8 mouse cellular contexts compared by ENCODE assay signal in genomic region chr13:93192646-93193026, GRCm38 (mm10). TPM values are rescaled to one million over a fixed set of nuclear protein-coding genes. Genes with fewer than 3 reads are reported as not detected.
DNase-seq lines count a peak whose midpoint lies in the region; ATAC-seq and TF ChIP-seq lines count a peak whose summit lies in the region.

No protein-coding gene starts in this region.

- no peak for ATAC-seq in embryonic facial prominence, embryonic 15.5 days (ENCODE audit: insufficient number of reproducible peaks, low FRiP score, low TSS enrichment, low read depth)
- ATAC-seq in intestine, postnatal 0 days = no peak
- peak; percentile 62 for ATAC-seq in neural tube, embryonic 13.5 days (ENCODE audit: low read depth)

- WGBS in liver, adult 2 months = 61% methylated on average over 5 of the region's 5 CpGs
- 69% methylated on average over 5 of the region's 5 CpGs for WGBS in embryonic facial prominence, embryonic 15.5 days
- 47% methylated on average over 5 of the region's 5 CpGs for WGBS in intestine, postnatal 0 days
- WGBS in neural tube, embryonic 13.5 days = 50% methylated on average over 5 of the region's 5 CpGs

- H3K4me1 ChIP-seq in liver, adult 2 months (ENCODE audit: control insufficient read depth, insufficient read depth, low read length) = peaks cover 5% of the 10 kb centered on the region
- H3K4me1 ChIP-seq in embryonic facial prominence, embryonic 15.5 days = peaks cover 6% of the 10 kb centered on the region; the same call in 1 of the 2 replicates
- H3K4me1 ChIP-seq in intestine, postnatal 0 days (replicated peaks; ENCODE audit: control insufficient read depth, insufficient read depth, low read length) = no peaks in the 10 kb centered on the region; the same call in 1 of the 2 replicates
- peaks cover 24% of the 10 kb centered on the region for H3K4me1 ChIP-seq in neural tube, embryonic 13.5 days (replicated peaks)

- DNase-seq in liver, adult 2 months (ENCODE audit: extremely low read depth, low read depth, low spot score) = no peak
- no peak for DNase-seq in liver
- DNase-seq in frontal cortex, postnatal 25 days (ENCODE audit: low spot score in 2 of 2) = no peak
- no peak for DNase-seq in adrenal gland, postnatal 36 days
- DNase-seq in layer of hippocampus, adult 18-20 months (ENCODE audit: low spot score in 2 of 2) = no peak

- no peak for TF ChIP-seq POLR2A in liver, adult 2 months (IDR thresholded peaks at IDR 0.05; ENCODE audit: extremely low read depth, insufficient read depth, low read length)

- peak overlapping the region; percentile 47; the same call in 1 of the 2 replicates for H3K9ac ChIP-seq in liver, adult 2 months (ENCODE audit: low read depth, low read length)
- H3K9ac ChIP-seq in embryonic facial prominence, embryonic 15.5 days = 0 out of 2 replicates have a peak overlapping the region, but pooled peaks have one; percentile 33
- peak overlapping the region; percentile 92 for H3K9ac ChIP-seq in intestine, postnatal 0 days (ENCODE audit: low read depth, low read length)
- H3K9ac ChIP-seq in neural tube, embryonic 13.5 days = peak overlapping the region; percentile 97

- no peak for TF ChIP-seq CTCF in liver, adult 2 months (IDR thresholded peaks at IDR 0.05; ENCODE audit: low read depth, low read length)
- TF ChIP-seq CTCF in intestine, postnatal 0 days (IDR thresholded peaks at IDR 0.05; ENCODE audit: low read depth) = no peak

- peak overlapping the region; percentile 56 for H3K27ac ChIP-seq in liver, adult 2 months (replicated peaks; ENCODE audit: insufficient read depth, low read depth, low read length)
- H3K27ac ChIP-seq in embryonic facial prominence, embryonic 15.5 days (replicated peaks) = peak overlapping the region; percentile 95
- peak overlapping the region; percentile 98 for H3K27ac ChIP-seq in intestine, postnatal 0 days (ENCODE audit: low read depth, low read length)
- H3K27ac ChIP-seq in neural tube, embryonic 13.5 days (replicated peaks) = peak overlapping the region; percentile 96

- H3K4me2 ChIP-seq in embryonic facial prominence, embryonic 15.5 days (replicated peaks) = peak overlapping the region; percentile 66
- peak overlapping the region; percentile 59 for H3K4me2 ChIP-seq in intestine, postnatal 0 days (replicated peaks; ENCODE audit: low read depth)
- H3K4me2 ChIP-seq in neural tube, embryonic 13.5 days = peak overlapping the region; percentile 80

- H3K36me3 ChIP-seq in liver, adult 2 months (ENCODE audit: control insufficient read depth, insufficient read depth, low read length) = 0 out of 2 replicates have a peak, but pooled peaks cover 2% of the 10 kb centered on the region
- H3K36me3 ChIP-seq in embryonic facial prominence, embryonic 15.5 days = no peaks in the 10 kb centered on the region
- no peaks in the 10 kb centered on the region for H3K36me3 ChIP-seq in intestine, postnatal 0 days (ENCODE audit: control insufficient read depth, insufficient read depth)
- H3K36me3 ChIP-seq in neural tube, embryonic 13.5 days = no peaks in the 10 kb centered on the region

- no peaks in the 10 kb centered on the region for H3K27me3 ChIP-seq in liver, adult 2 months (ENCODE audit: control insufficient read depth, insufficient read depth, low read length)
- H3K27me3 ChIP-seq in embryonic facial prominence, embryonic 15.5 days = no peaks in the 10 kb centered on the region
- H3K27me3 ChIP-seq in intestine, postnatal 0 days (replicated peaks; ENCODE audit: control insufficient read depth, insufficient read depth, low read length) = no peaks in the 10 kb centered on the region
- H3K27me3 ChIP-seq in neural tube, embryonic 13.5 days = no peaks in the 10 kb centered on the region

- H3K9me3 ChIP-seq in embryonic facial prominence, embryonic 15.5 days (replicated peaks) = no peaks in the 10 kb centered on the region
- no peaks in the 10 kb centered on the region for H3K9me3 ChIP-seq in intestine, postnatal 0 days (ENCODE audit: control insufficient read depth)
- H3K9me3 ChIP-seq in neural tube, embryonic 13.5 days = no peaks in the 10 kb centered on the region

- peak overlapping the region; percentile 37; the same call in 1 of the 2 replicates for H3K4me3 ChIP-seq in liver, adult 2 months (ENCODE audit: insufficient read depth, low read depth, low read length)
- H3K4me3 ChIP-seq in embryonic facial prominence, embryonic 15.5 days (replicated peaks) = peak overlapping the region; percentile 92
- peak overlapping the region; percentile 78 for H3K4me3 ChIP-seq in intestine, postnatal 0 days (ENCODE audit: low read depth, low read length)
- H3K4me3 ChIP-seq in neural tube, embryonic 13.5 days = peak overlapping the region; percentile 99

- peaks cover 6% of the 10 kb centered on the region; the same call in 1 of the 2 replicates for H3K79me2 ChIP-seq in liver, adult 2 months (ENCODE audit: control insufficient read depth, insufficient read depth, low read length)

RNA-seq across cellular contexts. Expression of gene Tent2, which starts 0.5 kb away (rescaled TPM):
- 25.0 and 25.8 TPM in 2 replicates for total RNA-seq in liver, adult 2 months (2014; rRNA removed)
- polyA plus RNA-seq in liver, adult 2 months (2012; rRNA removed) = 9.3 and 10.0 TPM in 2 replicates
- polyA plus RNA-seq in embryonic facial prominence, embryonic 15.5 days (2015; fragmentation: Nextera tagmentation; extraction: Ambion mirVana) = 57.4 and 63.3 TPM in 2 replicates
- 39.3 and 40.3 TPM in 2 replicates for polyA plus RNA-seq in intestine, postnatal 0 days (2015; fragmentation: Nextera tagmentation; extraction: Ambion mirVana)
- polyA plus RNA-seq in neural tube, embryonic 13.5 days (2015; fragmentation: Nextera tagmentation; extraction: Ambion mirVana) = 43.3 and 48.3 TPM in 2 replicates
- 10 to 100 TPM; 30.8 to 32.4 TPM for total RNA-seq in adrenal gland, postnatal 36 days (2021)
- total RNA-seq in layer of hippocampus, adult 18-20 months (2021) = 10 to 100 TPM; 24.7 to 26.2 TPM

RNA-seq across cellular contexts. Expression of gene Cmya5, which starts 48.1 kb away (rescaled TPM):
- total RNA-seq in liver, adult 2 months (2014; rRNA removed) = under 0.01 and 0.55 TPM in 2 replicates
- polyA plus RNA-seq in liver, adult 2 months (2012; rRNA removed) = 0.02 TPM in 1 of 2 replicates, not detected in the other
- polyA plus RNA-seq in embryonic facial prominence, embryonic 15.5 days (2015; fragmentation: Nextera tagmentation; extraction: Ambion mirVana) = 0.61 and 0.68 TPM in 2 replicates
- polyA plus RNA-seq in intestine, postnatal 0 days (2015; fragmentation: Nextera tagmentation; extraction: Ambion mirVana) = 0.04 and 0.08 TPM in 2 replicates
- 0.11 and 0.14 TPM in 2 replicates for polyA plus RNA-seq in neural tube, embryonic 13.5 days (2015; fragmentation: Nextera tagmentation; extraction: Ambion mirVana)
- total RNA-seq in adrenal gland, postnatal 36 days (2021) = under 1 TPM; 0.26 to 0.43 TPM
- total RNA-seq in layer of hippocampus, adult 18-20 months (2021) = 1 to 10 TPM; 3.3 to 3.4 TPM

Comparison
In these comparisons a context has a peak if more than half of its experiments do, and no peak if none do; other contexts are left out.
1. H3K4me3 ChIP-seq: peak in every context shown above with its lines; median percentile 99 in neural tube, embryonic 13.5 days; 92 in embryonic facial prominence, embryonic 15.5 days; 78 in intestine, postnatal 0 days; 37 in liver, adult 2 months.
2. H3K9ac ChIP-seq: peak in every context shown above with its lines; median percentile 97 in neural tube, embryonic 13.5 days; 92 in intestine, postnatal 0 days; 47 in liver, adult 2 months; 33 in embryonic facial prominence, embryonic 15.5 days.